Mouse (Mus musculus) telencephalon, adult 2 months (tissue): ENCODE data around the gene Nagpa.
"Not testable (repeated sequence)": the region's sequence is repeated elsewhere in the genome, so short reads cannot be mapped to it uniquely, and the experiment has no call there.

ENCODE experiments used
- DNase-seq: peaks from one replicate; pipeline ENCODE4 v3.0.0-alpha.2; 2011; ENCODE audit warnings: low read depth, low spot score

The Nagpa gene

GRCm38 (mm10) chr16:5203668-5204433, at the start of gene Nagpa:
Gene Nagpa, minus strand, starts transcription at chr16:5204012.
- DNase-seq = no peak

DNA sequence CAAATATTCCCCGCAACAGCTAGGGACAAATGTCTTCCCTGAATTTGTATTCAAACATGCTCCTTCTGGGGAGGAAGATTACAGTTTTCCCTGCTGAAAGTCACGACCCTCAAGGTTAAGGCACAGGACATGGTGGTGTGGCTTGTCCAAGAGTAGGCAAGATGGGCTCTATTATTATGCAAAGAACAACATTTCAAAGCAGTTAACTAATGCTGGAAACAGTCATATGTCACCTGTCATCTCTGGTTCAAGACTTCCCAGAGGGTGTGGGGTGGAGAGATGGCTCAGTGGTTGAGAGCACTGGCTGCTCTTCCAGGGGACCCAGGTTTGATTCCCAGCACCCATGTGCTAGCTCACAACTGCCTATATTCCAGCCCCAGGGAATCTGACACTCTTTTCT, 48.4 kb upstream of the Nagpa start:
- no peak for DNase-seq

DNA sequence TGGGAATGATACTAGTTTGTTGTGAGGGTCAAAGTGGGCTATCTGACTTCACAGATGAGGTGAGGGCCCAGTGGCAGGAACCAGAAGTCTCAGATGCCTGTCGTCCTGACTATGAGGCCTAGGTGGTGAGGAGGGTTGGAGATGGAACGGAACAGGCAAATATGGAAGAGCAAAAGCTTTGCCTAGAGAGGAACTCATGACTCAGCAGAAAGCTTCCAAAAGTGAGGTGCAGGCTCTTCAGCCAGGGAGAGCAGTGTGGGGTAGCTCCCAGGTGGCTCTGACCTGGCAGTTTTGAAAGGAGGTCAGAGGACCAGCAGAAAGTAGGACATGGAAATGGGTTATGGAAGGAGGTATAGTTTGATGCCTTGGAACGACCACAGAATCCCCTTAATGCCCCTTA, 47.1 kb upstream of the Nagpa start:
- no peak for DNase-seq

GRCm38 (mm10) chr16:5244411-5244810, 40.6 kb upstream of the Nagpa start:
- no peak for DNase-seq

GRCm38 (mm10) chr16:5242882-5243281, 39.1 kb upstream of the Nagpa start:
- DNase-seq = no peak

DNA sequence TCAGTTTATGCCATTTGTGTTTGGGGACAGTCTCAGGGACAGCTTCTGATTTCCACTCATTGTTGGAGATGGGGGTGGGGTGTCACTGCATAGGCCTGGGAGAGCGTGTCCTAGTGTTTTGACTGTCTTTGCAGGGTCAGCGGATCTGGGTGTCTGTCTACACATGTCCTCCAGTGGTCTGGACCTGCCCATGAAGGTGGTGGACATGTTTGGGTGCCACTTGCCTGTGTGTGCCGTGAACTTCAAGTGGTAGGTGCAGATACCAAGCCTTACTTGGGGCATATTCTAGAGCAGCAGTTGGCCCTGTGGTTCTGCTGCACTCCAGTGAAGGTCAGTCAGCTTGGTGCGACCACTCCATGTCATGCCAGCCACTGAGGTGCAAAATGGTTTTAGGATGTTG, 38.5 kb upstream of the Nagpa start:
- DNase-seq = no peak

DNA sequence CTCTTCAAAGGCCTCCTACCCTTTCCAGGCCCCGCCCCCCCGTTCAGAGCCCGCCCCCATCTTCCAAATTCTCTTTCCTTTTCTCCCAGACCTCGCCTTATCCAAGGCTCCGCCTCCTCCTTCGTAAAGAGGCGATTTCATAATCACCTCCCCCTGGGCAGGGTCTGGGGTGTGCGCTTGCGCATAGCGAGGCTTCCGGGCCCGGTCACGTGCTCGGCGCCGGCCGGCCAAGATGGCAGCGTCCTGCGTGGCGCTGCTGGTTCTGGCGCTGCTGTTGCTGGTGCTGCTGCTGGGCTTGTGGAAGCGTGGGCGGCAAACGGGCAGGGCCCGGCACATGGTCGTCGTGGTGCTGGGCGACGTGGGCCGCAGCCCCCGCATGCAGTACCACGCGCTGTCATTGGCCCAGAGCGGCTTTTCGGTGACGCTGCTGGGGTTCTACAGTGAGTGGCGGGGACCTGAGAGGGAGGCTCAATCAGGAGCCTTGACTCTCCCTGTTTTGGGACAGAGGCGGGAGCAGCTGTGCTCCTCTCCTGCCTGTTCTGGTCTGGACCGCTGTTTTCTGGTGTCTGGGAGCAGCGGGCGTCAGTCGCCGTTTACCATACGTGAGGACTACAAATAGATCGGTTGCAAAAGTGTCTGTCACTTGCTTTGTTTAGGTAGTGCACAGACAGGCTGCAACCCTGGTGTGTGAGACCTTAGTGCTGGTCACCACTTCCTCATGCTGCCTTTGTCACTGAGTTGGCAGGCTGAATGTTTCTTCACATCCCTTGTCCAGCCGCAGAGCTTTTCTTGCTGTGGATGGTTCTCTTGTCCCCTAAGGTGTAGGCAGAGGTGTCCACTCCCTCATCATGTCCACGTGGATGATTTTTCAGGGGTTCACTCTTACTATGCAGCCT, 29.9 kb upstream of the Nagpa start, which contains the start of gene Alg1:
TSS of gene Alg1 (plus strand) at position 204 of the 896 bp plus-strand sequence.
- peak; percentile 91 for DNase-seq

- DNase-seq = no peak
These were observed 29.2 kb upstream of the Nagpa start for GRCm38 (mm10) chr16:5232982-5233381.

DNA sequence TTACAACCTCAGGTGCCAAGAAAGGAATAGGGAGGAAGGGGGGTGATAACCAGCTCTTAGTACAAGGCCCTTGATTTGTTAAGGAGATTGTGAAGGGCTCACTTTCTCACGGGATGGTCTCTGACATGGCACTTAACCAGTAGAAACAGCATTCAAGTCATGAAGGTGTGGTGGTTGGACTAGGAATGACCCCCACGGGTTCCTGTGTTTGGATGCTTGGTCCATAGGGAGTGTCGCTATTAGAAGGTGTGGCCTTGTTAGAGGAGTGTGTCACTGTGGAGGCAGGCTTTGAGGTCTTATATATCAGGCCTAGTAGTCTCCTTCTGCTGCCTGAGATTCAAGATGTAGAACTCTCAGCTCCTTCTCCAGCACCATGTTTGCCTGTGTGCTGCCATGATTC, 24.3 kb upstream of the Nagpa start:
- DNase-seq = not testable (repeated sequence)

GRCm38 (mm10) chr16:5227501-5227900, 23.7 kb upstream of the Nagpa start:
- not testable (repeated sequence) for DNase-seq

GRCm38 (mm10) chr16:5226534-5226933, 22.7 kb upstream of the Nagpa start:
- not testable (repeated sequence) for DNase-seq

DNA sequence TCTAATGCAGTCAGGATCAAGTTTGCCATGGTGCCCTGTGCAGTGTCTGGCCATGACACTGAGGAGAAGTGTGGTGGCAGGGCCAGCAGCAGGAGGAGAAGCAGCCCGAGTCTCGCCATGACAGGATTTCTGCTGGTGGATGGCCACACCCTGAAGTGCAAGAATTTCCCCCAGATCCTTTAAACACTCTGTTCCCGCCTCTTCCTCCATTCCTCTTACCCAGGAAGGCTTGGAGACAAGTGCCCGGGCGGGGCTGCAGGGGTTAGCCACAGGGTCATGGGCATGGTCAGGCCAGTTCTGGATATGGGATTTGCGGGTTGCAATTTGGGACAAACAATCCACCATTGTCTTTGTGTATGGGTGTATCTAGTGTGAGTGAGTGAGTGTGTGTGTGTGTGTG, 18.3 kb upstream of the Nagpa start, which contains the start of gene AU021092:
TSS of gene AU021092 (minus strand) at position 160 of the 400 bp plus-strand sequence.
- no peak for DNase-seq

DNA sequence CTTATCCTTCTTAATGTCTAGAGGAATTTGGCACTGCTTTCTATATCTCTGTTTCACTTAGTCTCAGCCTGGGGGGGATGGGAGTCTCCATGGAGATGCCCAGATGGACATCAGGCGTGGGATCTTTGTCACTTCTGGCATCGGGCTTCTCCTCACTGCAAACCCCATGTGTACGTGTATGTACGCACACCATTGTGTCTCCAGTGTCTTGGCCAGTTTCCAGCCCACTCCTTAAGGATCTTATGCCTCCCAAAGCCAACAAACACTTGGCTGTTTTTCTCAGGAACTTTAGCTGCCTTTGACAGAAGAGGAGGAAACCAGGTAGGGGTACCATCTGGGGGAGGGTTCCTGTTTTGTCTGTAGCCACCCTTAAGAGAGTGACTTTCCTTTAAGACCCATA, 17.6 kb upstream of the Nagpa start:
- DNase-seq = no peak

- DNase-seq = no peak
These were observed 13.7 kb upstream of the Nagpa start for GRCm38 (mm10) chr16:5217341-5218133.

DNA sequence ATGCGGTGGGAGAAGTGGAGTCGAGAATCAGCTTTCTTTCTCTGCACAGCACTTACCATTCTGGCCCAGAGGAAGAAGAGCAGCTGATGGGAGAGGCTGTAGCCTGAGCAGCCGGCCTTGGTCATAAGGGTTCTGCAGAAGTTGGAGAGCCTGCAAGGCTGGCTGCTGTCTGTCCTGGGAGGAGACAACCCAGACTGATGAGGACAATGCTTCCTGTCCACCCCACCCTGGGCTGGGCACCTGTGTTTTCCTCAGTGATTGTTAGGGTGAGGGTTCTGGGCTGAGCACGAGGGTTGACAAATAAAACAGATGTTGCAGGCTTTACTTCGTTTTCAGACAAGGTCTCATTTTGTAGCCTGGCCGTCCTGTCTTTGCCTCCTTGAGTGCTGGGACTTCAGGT, 12.9 kb upstream of the Nagpa start:
- no peak for DNase-seq

- DNase-seq = peak; percentile 74
These were observed 10.3 kb upstream of the Nagpa start for GRCm38 (mm10) chr16:5214126-5214525.

- DNase-seq = peak; percentile 55
These were observed 8.3 kb upstream of the Nagpa start for GRCm38 (mm10) chr16:5212150-5212549.

- DNase-seq = no peak
These were observed 6.6 kb upstream of the Nagpa start for GRCm38 (mm10) chr16:5210365-5210764.

DNA sequence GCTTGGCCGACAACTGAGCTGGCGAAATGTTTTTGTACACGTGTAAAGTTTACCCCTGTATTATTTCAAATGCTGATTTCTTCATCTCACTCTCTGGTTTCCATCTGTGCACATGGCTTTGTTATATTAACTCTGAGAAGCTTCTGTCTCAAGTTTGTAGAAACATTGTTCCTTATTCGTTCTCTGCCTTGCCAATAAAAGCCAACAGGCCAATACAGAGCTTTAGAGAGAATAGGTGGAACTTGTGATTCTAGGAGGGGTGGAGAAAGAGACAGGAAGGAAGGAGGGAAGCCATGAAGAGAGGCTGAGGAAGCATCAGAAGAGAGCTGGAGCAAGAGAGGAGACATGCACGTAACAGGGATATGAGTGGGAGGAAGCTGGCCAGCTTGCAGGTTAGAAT, 2.2 kb upstream of the Nagpa start:
- DNase-seq = no peak

- DNase-seq = no peak
These were observed 1.7 kb upstream of the Nagpa start for GRCm38 (mm10) chr16:5205431-5205970.

DNA sequence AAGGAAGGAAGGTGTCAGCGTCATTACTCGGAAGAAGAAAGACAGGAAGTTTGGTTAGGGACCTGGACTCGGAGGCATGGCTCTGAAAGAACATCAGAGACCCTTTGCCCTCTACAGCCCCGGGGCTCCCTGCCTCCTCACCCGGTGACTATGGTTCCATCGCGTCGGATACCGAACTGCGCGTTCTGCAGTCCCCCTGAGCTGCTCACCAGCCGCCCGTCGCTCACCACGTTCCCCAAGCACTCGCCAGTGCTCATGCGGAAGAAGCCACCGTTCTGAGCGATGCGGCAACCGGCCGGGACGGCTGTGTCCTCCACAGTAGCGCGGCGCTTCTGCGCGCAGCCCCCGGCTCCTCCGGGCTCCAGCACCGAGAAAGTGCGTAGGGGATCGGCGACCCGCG, 612 bp downstream of the Nagpa start:
- no peak for DNase-seq
